ENCODE assay signal across 7 mouse cellular contexts in the genomic region with DNA sequence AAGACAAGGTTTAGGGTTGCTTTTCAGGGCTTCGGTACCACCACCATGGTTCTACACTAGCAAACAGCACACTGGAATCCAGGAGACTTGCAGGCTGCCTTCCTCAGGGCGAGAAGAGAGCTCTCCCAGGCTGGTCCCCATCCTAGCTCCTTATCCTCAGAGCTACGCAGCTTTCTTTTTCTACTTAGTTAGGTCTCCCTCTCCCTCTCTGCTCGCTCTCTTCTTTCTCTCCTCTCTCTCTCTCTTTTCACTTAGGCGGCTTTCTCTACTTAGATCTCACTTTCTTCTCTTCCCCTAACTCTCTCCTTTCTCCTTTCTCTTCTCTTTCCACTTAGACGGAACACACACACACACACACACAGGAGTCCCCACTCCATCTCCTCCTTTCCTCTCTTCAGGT. TPM values are rescaled to one million over a fixed set of nuclear protein-coding genes. Genes with fewer than 3 reads are reported as not detected.
DNase-seq lines count a peak whose midpoint lies in the region; ATAC-seq and TF ChIP-seq lines count a peak whose summit lies in the region.

No protein-coding gene starts in this region.

- H3K4me3 ChIP-seq in megakaryocyte, embryonic 14.5 days (replicated peaks) = peak overlapping the region; percentile 98
- peak overlapping the region; percentile 26 for H3K4me3 ChIP-seq in forebrain, embryonic 11.5 days (ENCODE audit: low read depth, low read length)
- peak overlapping the region; percentile 50 for H3K4me3 ChIP-seq in limb, embryonic 14.5 days (replicated peaks; ENCODE audit: low read length)
- peak overlapping the region; percentile 53 for H3K4me3 ChIP-seq in stomach, embryonic 16.5 days (replicated peaks; ENCODE audit: low read length)

- ATAC-seq in megakaryocyte, adult 5-6 weeks (ENCODE audit: poor library complexity, severe bottlenecking) = no peak
- no peak for ATAC-seq in forebrain, embryonic 11.5 days (replicated peaks; ENCODE audit: low FRiP score)
- ATAC-seq in limb, embryonic 14.5 days (ENCODE audit: low FRiP score, low read depth) = no peak
- ATAC-seq in stomach, embryonic 16.5 days (ENCODE audit: insufficient read depth, low FRiP score) = no peak

- H3K4me1 ChIP-seq in megakaryocyte, embryonic 14.5 days = peaks cover 76% of the 10 kb centered on the region
- peaks cover 7% of the 10 kb centered on the region; the same call in 1 of the 2 replicates for H3K4me1 ChIP-seq in forebrain, embryonic 11.5 days (replicated peaks; ENCODE audit: control insufficient read depth, insufficient read depth, low read length)
- peaks cover 35% of the 10 kb centered on the region for H3K4me1 ChIP-seq in limb, embryonic 14.5 days (ENCODE audit: control insufficient read depth, insufficient read depth, low read length)
- peaks cover 29% of the 10 kb centered on the region for H3K4me1 ChIP-seq in stomach, embryonic 16.5 days (ENCODE audit: control insufficient read depth, insufficient read depth, low read length)

- TF ChIP-seq POLR2A in limb, embryonic 14.5 days (IDR thresholded peaks at IDR 0.05; ENCODE audit: borderline replicate concordance, extremely low read depth, insufficient read depth, insufficient read length) = no peak

- peaks cover 25% of the 10 kb centered on the region for H3K36me3 ChIP-seq in megakaryocyte, embryonic 14.5 days (replicated peaks; ENCODE audit: low read length)
- H3K36me3 ChIP-seq in forebrain, embryonic 11.5 days (ENCODE audit: control insufficient read depth, insufficient read depth, low read length) = no peaks in the 10 kb centered on the region
- no peaks in the 10 kb centered on the region for H3K36me3 ChIP-seq in limb, embryonic 14.5 days (ENCODE audit: control insufficient read depth, insufficient read depth, low read length)
- no peaks in the 10 kb centered on the region for H3K36me3 ChIP-seq in stomach, embryonic 16.5 days (ENCODE audit: control insufficient read depth, insufficient read depth, low read length)

- no peak overlapping the region for H3K27ac ChIP-seq in forebrain, embryonic 11.5 days (ENCODE audit: low read depth, low read length)
- peak overlapping the region; percentile 62; the same call in 1 of the 2 replicates for H3K27ac ChIP-seq in limb, embryonic 14.5 days (replicated peaks; ENCODE audit: low read depth, low read length)
- peak overlapping the region; percentile 59 for H3K27ac ChIP-seq in stomach, embryonic 16.5 days (ENCODE audit: low read length)

- no peak for DNase-seq in forebrain, embryonic 11.5 days (ENCODE audit: low spot score)
- no peak for DNase-seq in limb, embryonic 14.5 days (ENCODE audit: low spot score)
- no peak for DNase-seq in layer of hippocampus, postnatal 36 days
- DNase-seq in cerebellum, postnatal 25 days = no peak

- WGBS in forebrain, embryonic 11.5 days = 54% methylated on average over 6 of the region's 6 CpGs
- 38% methylated on average over 6 of the region's 6 CpGs for WGBS in limb, embryonic 14.5 days
- 37% methylated on average over 6 of the region's 6 CpGs for WGBS in stomach, embryonic 16.5 days

- H3K27me3 ChIP-seq in megakaryocyte, embryonic 14.5 days (replicated peaks) = peaks cover 23% of the 10 kb centered on the region
- H3K27me3 ChIP-seq in forebrain, embryonic 11.5 days (ENCODE audit: control insufficient read depth, insufficient read depth, low read length) = peaks cover 11% of the 10 kb centered on the region; the same call in 1 of the 2 replicates
- H3K27me3 ChIP-seq in limb, embryonic 14.5 days (ENCODE audit: control insufficient read depth, insufficient read depth, low read length) = no peaks in the 10 kb centered on the region
- no peaks in the 10 kb centered on the region for H3K27me3 ChIP-seq in stomach, embryonic 16.5 days (ENCODE audit: control insufficient read depth, insufficient read depth, low read length)

- no peaks in the 10 kb centered on the region for H3K9me3 ChIP-seq in megakaryocyte, embryonic 14.5 days
- H3K9me3 ChIP-seq in forebrain, embryonic 11.5 days (ENCODE audit: control insufficient read depth, low read length) = no peaks in the 10 kb centered on the region
- no peaks in the 10 kb centered on the region for H3K9me3 ChIP-seq in limb, embryonic 14.5 days (ENCODE audit: control insufficient read depth, low read length)
- H3K9me3 ChIP-seq in stomach, embryonic 16.5 days (replicated peaks; ENCODE audit: control insufficient read depth, low read length) = no peaks in the 10 kb centered on the region

- H3K9ac ChIP-seq in forebrain, embryonic 11.5 days (ENCODE audit: low read length) = peak overlapping the region; percentile 37; the same call in 1 of the 2 replicates
- peak overlapping the region; percentile 63 for H3K9ac ChIP-seq in limb, embryonic 14.5 days (ENCODE audit: low read depth, low read length, severe bottlenecking)
- H3K9ac ChIP-seq in stomach, embryonic 16.5 days (ENCODE audit: low read length) = peak overlapping the region; percentile 68

- peak overlapping the region; percentile 45; the same call in 1 of the 2 replicates for H3K4me2 ChIP-seq in forebrain, embryonic 11.5 days (ENCODE audit: low read depth, low read length, severe bottlenecking)
- H3K4me2 ChIP-seq in limb, embryonic 14.5 days (replicated peaks; ENCODE audit: low read depth, low read length, severe bottlenecking) = peak overlapping the region; percentile 56
- peak overlapping the region; percentile 50 for H3K4me2 ChIP-seq in stomach, embryonic 16.5 days (ENCODE audit: low read depth, low read length)

RNA-seq across cellular contexts. Expression of a gene that starts 20.0 kb away (rescaled TPM):
- 7.0 and 16.6 TPM in 2 replicates for polyA plus RNA-seq in megakaryocyte, embryonic 14.5 days (2012; ENCODE audit: insufficient read depth, low replicate concordance)
- total RNA-seq in megakaryocyte, adult 5-6 weeks (2015) = not detected in 2 replicates
- 0.04 TPM in 1 of 2 replicates, not detected in the other for total RNA-seq in megakaryocyte, adult 5-6 weeks (2017)
- 0.24 and 0.55 TPM in 2 replicates for polyA plus RNA-seq in forebrain, embryonic 11.5 days (2014; fragmentation: Nextera tagmentation; extraction: Ambion mirVana)
- polyA plus RNA-seq in limb, embryonic 14.5 days (2012; rRNA removed) = 0.28 and 0.52 TPM in 2 replicates
- polyA plus RNA-seq in limb, embryonic 14.5 days (2014; fragmentation: Nextera tagmentation; extraction: Ambion mirVana) = 0.33 and 0.83 TPM in 2 replicates
- 0.63 and 1.0 TPM in 2 replicates for polyA plus RNA-seq in stomach, embryonic 16.5 days (2015; fragmentation: Nextera tagmentation; extraction: Ambion mirVana)
- total RNA-seq in layer of hippocampus, postnatal 36 days (2021) = 1 to 10 TPM in 1 of 2 experiments, under 1 TPM in 1; 0.40 to 1.6 TPM

RNA-seq across cellular contexts. Expression of a gene that starts 26.5 kb away (rescaled TPM):
- polyA plus RNA-seq in megakaryocyte, embryonic 14.5 days (2012; ENCODE audit: insufficient read depth, low replicate concordance) = not detected in 2 replicates
- total RNA-seq in megakaryocyte, adult 5-6 weeks (2015) = not detected in 2 replicates
- not detected in 2 replicates for total RNA-seq in megakaryocyte, adult 5-6 weeks (2017)
- 0.16 and 0.45 TPM in 2 replicates for polyA plus RNA-seq in forebrain, embryonic 11.5 days (2014; fragmentation: Nextera tagmentation; extraction: Ambion mirVana)
- polyA plus RNA-seq in limb, embryonic 14.5 days (2012; rRNA removed) = 2.7 and 3.7 TPM in 2 replicates
- polyA plus RNA-seq in limb, embryonic 14.5 days (2014; fragmentation: Nextera tagmentation; extraction: Ambion mirVana) = 1.3 and 2.1 TPM in 2 replicates
- polyA plus RNA-seq in stomach, embryonic 16.5 days (2015; fragmentation: Nextera tagmentation; extraction: Ambion mirVana) = 1.4 and 2.0 TPM in 2 replicates
- total RNA-seq in layer of hippocampus, postnatal 36 days (2021) = under 1 TPM in 1 of 2 experiments, not detected in 1; 0.12 TPM

RNA-seq across cellular contexts. Expression of a gene that starts 28.3 kb away (rescaled TPM):
- not detected in 2 replicates for polyA plus RNA-seq in megakaryocyte, embryonic 14.5 days (2012; ENCODE audit: insufficient read depth, low replicate concordance)
- not detected in 2 replicates for total RNA-seq in megakaryocyte, adult 5-6 weeks (2015)
- total RNA-seq in megakaryocyte, adult 5-6 weeks (2017) = not detected in 2 replicates
- 0.32 and 0.33 TPM in 2 replicates for polyA plus RNA-seq in forebrain, embryonic 11.5 days (2014; fragmentation: Nextera tagmentation; extraction: Ambion mirVana)
- 1.4 and 1.7 TPM in 2 replicates for polyA plus RNA-seq in limb, embryonic 14.5 days (2012; rRNA removed)
- 0.22 and 0.35 TPM in 2 replicates for polyA plus RNA-seq in limb, embryonic 14.5 days (2014; fragmentation: Nextera tagmentation; extraction: Ambion mirVana)
- polyA plus RNA-seq in stomach, embryonic 16.5 days (2015; fragmentation: Nextera tagmentation; extraction: Ambion mirVana) = 0.41 and 0.50 TPM in 2 replicates
- total RNA-seq in layer of hippocampus, postnatal 36 days (2021) = under 1 TPM; 0.15 TPM

RNA-seq across cellular contexts. Expression of a gene that starts 55.7 kb away (rescaled TPM):
- 164 and 715 TPM in 2 replicates for polyA plus RNA-seq in megakaryocyte, embryonic 14.5 days (2012; ENCODE audit: insufficient read depth, low replicate concordance)
- total RNA-seq in megakaryocyte, adult 5-6 weeks (2015) = 1.9 and 4.8 TPM in 2 replicates
- 0.77 and 2.6 TPM in 2 replicates for total RNA-seq in megakaryocyte, adult 5-6 weeks (2017)
- polyA plus RNA-seq in forebrain, embryonic 11.5 days (2014; fragmentation: Nextera tagmentation; extraction: Ambion mirVana) = 8.2 and 8.6 TPM in 2 replicates
- polyA plus RNA-seq in limb, embryonic 14.5 days (2012; rRNA removed) = 47.2 and 65.4 TPM in 2 replicates
- polyA plus RNA-seq in limb, embryonic 14.5 days (2014; fragmentation: Nextera tagmentation; extraction: Ambion mirVana) = 21.5 and 27.0 TPM in 2 replicates
- 22.6 and 25.5 TPM in 2 replicates for polyA plus RNA-seq in stomach, embryonic 16.5 days (2015; fragmentation: Nextera tagmentation; extraction: Ambion mirVana)
- 10 to 100 TPM in 1 of 2 experiments, 1 to 10 TPM in 1; 8.0 to 10.4 TPM for total RNA-seq in layer of hippocampus, postnatal 36 days (2021)

Comparison
In these comparisons a context has a peak if more than half of its experiments do, and no peak if none do; other contexts are left out.
1. H3K4me3 ChIP-seq: peak in every context shown above with its lines; median percentile 98 in megakaryocyte, embryonic 14.5 days; 53 in stomach, embryonic 16.5 days; 50 in limb, embryonic 14.5 days; 26 in forebrain, embryonic 11.5 days.